ENCODE assay signal across 13 mouse cellular contexts in genomic region chr15:79361023-79361422, GRCm38 (mm10). TPM values are rescaled to one million over a fixed set of nuclear protein-coding genes. Genes with fewer than 3 reads are reported as not detected.
DNase-seq lines count a peak whose midpoint lies in the region; ATAC-seq lines count a peak whose summit lies in the region.
"Had no signal": no experiment of that assay in that cellular context is flagged by ENCODE, and none has a peak within 500 bp of the region (broad histone marks: within the 10 kb centered on the region; RNA-seq: fewer than 3 reads in every experiment).

No protein-coding gene starts in this region.

- H3K27ac ChIP-seq in forebrain, embryonic 10.5 days, result peak overlapping the region; percentile 37; the same call in 1 of the 2 replicates
- H3K27ac ChIP-seq in forebrain, embryonic 15.5 days (replicated peaks), result no peak overlapping the region
- peak overlapping the region; percentile 40 for H3K27ac ChIP-seq in hindbrain, embryonic 10.5 days
- H3K27ac ChIP-seq in hindbrain, embryonic 14.5 days, result no peak overlapping the region
- H3K27ac ChIP-seq in limb, embryonic 15.5 days, result 0 out of 2 replicates have a peak overlapping the region, but pooled peaks have one; percentile 43

- ATAC-seq in forebrain, embryonic 15.5 days (replicated peaks), result no peak
- no peak for ATAC-seq in hindbrain, embryonic 14.5 days (ENCODE audit: low FRiP score)
- no peak for ATAC-seq in limb, embryonic 15.5 days (ENCODE audit: insufficient number of reproducible peaks, low FRiP score, low TSS enrichment, low read depth)

- no peak overlapping the region for H3K4me2 ChIP-seq in forebrain, embryonic 15.5 days (replicated peaks)
- no peak overlapping the region for H3K4me2 ChIP-seq in hindbrain, embryonic 14.5 days (replicated peaks)
- H3K4me2 ChIP-seq in limb, embryonic 15.5 days, result no peak overlapping the region
- H3K4me2 ChIP-seq: midbrain, embryonic 11.5 days had no signal

- WGBS in forebrain, embryonic 10.5 days, result 69% methylated on average over 4 of the region's 4 CpGs
- WGBS in forebrain, embryonic 15.5 days, result 69% methylated on average over 4 of the region's 4 CpGs
- WGBS in hindbrain, embryonic 10.5 days, result 71% methylated on average over 4 of the region's 4 CpGs
- WGBS in hindbrain, embryonic 14.5 days, result 81% methylated on average over 4 of the region's 4 CpGs
- WGBS in limb, embryonic 15.5 days, result 71% methylated on average over 4 of the region's 4 CpGs

- H3K4me3 ChIP-seq in forebrain, embryonic 10.5 days, result no peak overlapping the region
- no peak overlapping the region for H3K4me3 ChIP-seq in forebrain, embryonic 15.5 days
- no peak overlapping the region for H3K4me3 ChIP-seq in hindbrain, embryonic 10.5 days
- no peak overlapping the region for H3K4me3 ChIP-seq in hindbrain, embryonic 14.5 days (replicated peaks; ENCODE audit: low read length)
- H3K4me3 ChIP-seq in limb, embryonic 15.5 days, result no peak overlapping the region

- no peaks in the 10 kb centered on the region for H3K9me3 ChIP-seq in forebrain, embryonic 10.5 days
- H3K9me3 ChIP-seq in forebrain, embryonic 15.5 days, result no peaks in the 10 kb centered on the region
- H3K9me3 ChIP-seq in hindbrain, embryonic 10.5 days, result no peaks in the 10 kb centered on the region
- no peaks in the 10 kb centered on the region for H3K9me3 ChIP-seq in hindbrain, embryonic 14.5 days (ENCODE audit: control insufficient read depth, low read length)
- no peaks in the 10 kb centered on the region for H3K9me3 ChIP-seq in limb, embryonic 15.5 days

- peaks cover 14% of the 10 kb centered on the region for H3K27me3 ChIP-seq in forebrain, embryonic 10.5 days (ENCODE audit: poor library complexity, severe bottlenecking)
- H3K27me3 ChIP-seq in forebrain, embryonic 15.5 days, result peaks cover 8% of the 10 kb centered on the region; the same call in 1 of the 2 replicates
- peaks cover 20% of the 10 kb centered on the region for H3K27me3 ChIP-seq in hindbrain, embryonic 10.5 days (ENCODE audit: insufficient read depth, poor library complexity, severe bottlenecking)
- H3K27me3 ChIP-seq in hindbrain, embryonic 14.5 days (ENCODE audit: control insufficient read depth, insufficient read depth, low read length), result peaks cover 6% of the 10 kb centered on the region
- H3K27me3 ChIP-seq in limb, embryonic 15.5 days, result no peaks in the 10 kb centered on the region

- H3K9ac ChIP-seq in forebrain, embryonic 15.5 days (replicated peaks), result no peak overlapping the region
- no peak overlapping the region for H3K9ac ChIP-seq in hindbrain, embryonic 14.5 days
- H3K9ac ChIP-seq in limb, embryonic 15.5 days, result no peak overlapping the region

- no peak for DNase-seq in forebrain, embryonic 10.5 days (ENCODE audit: extremely low spot score, low spot score)
- DNase-seq in hindbrain, embryonic 10.5 days (ENCODE audit: low spot score), result no peak
- DNase-seq in hindbrain, embryonic 14.5 days (ENCODE audit: low spot score), result no peak
- peak; percentile 35 for DNase-seq in 416B (ENCODE audit: low read depth)
- no peak for DNase-seq in cerebellum, postnatal 36 days
- DNase-seq in spleen, postnatal 14 days (ENCODE audit: low spot score in 2 of 2), result no peak
- DNase-seq: adrenal gland, adult 2 months; kidney, adult 18-20 months; layer of hippocampus, adult 9-11 months; right cerebral cortex, postnatal 14 days had no signal

- peaks cover 39% of the 10 kb centered on the region for H3K4me1 ChIP-seq in forebrain, embryonic 10.5 days
- H3K4me1 ChIP-seq in forebrain, embryonic 15.5 days, result peaks cover 18% of the 10 kb centered on the region
- H3K4me1 ChIP-seq in hindbrain, embryonic 10.5 days (replicated peaks), result peaks cover 53% of the 10 kb centered on the region
- H3K4me1 ChIP-seq in hindbrain, embryonic 14.5 days (replicated peaks; ENCODE audit: control insufficient read depth, insufficient read depth, low read length), result peaks cover 12% of the 10 kb centered on the region
- H3K4me1 ChIP-seq in limb, embryonic 15.5 days, result peaks cover 42% of the 10 kb centered on the region

- peaks cover 60% of the 10 kb centered on the region for H3K36me3 ChIP-seq in forebrain, embryonic 10.5 days (replicated peaks)
- peaks cover 27% of the 10 kb centered on the region; the same call in 1 of the 2 replicates for H3K36me3 ChIP-seq in forebrain, embryonic 15.5 days
- H3K36me3 ChIP-seq in hindbrain, embryonic 10.5 days, result peaks cover 59% of the 10 kb centered on the region
- H3K36me3 ChIP-seq in hindbrain, embryonic 14.5 days (replicated peaks; ENCODE audit: control insufficient read depth, insufficient read depth), result peaks cover 51% of the 10 kb centered on the region
- H3K36me3 ChIP-seq in limb, embryonic 15.5 days, result peaks cover 54% of the 10 kb centered on the region

RNA-seq across cellular contexts. Expression of gene Maff, which starts 14.6 kb away (rescaled TPM):
- polyA plus RNA-seq in forebrain, embryonic 10.5 days (2016; fragmentation: Nextera tagmentation; extraction: Ambion mirVana), result 1.5 and 1.6 TPM in 2 replicates
- 0.79 and 0.97 TPM in 2 replicates for polyA plus RNA-seq in forebrain, embryonic 15.5 days (2015; fragmentation: Nextera tagmentation; extraction: Ambion mirVana)
- 0.97 and 1.1 TPM in 2 replicates for polyA plus RNA-seq in hindbrain, embryonic 10.5 days (2016; fragmentation: Nextera tagmentation; extraction: Ambion mirVana)
- 1.1 TPM in 2 replicates for polyA plus RNA-seq in hindbrain, embryonic 14.5 days (2014; fragmentation: Nextera tagmentation; extraction: Ambion mirVana)
- polyA plus RNA-seq in limb, embryonic 15.5 days (2015; fragmentation: Nextera tagmentation; extraction: Ambion mirVana), result 4.2 and 4.7 TPM in 2 replicates

RNA-seq across cellular contexts. Expression of gene Pla2g6, which starts 32.8 kb away (rescaled TPM):
- polyA plus RNA-seq in forebrain, embryonic 10.5 days (2016; fragmentation: Nextera tagmentation; extraction: Ambion mirVana), result 20.9 and 22.8 TPM in 2 replicates
- polyA plus RNA-seq in forebrain, embryonic 15.5 days (2015; fragmentation: Nextera tagmentation; extraction: Ambion mirVana), result 25.8 and 29.5 TPM in 2 replicates
- polyA plus RNA-seq in hindbrain, embryonic 10.5 days (2016; fragmentation: Nextera tagmentation; extraction: Ambion mirVana), result 24.2 and 25.3 TPM in 2 replicates
- 21.2 and 22.9 TPM in 2 replicates for polyA plus RNA-seq in hindbrain, embryonic 14.5 days (2014; fragmentation: Nextera tagmentation; extraction: Ambion mirVana)
- 12.9 and 14.2 TPM in 2 replicates for polyA plus RNA-seq in limb, embryonic 15.5 days (2015; fragmentation: Nextera tagmentation; extraction: Ambion mirVana)

RNA-seq across cellular contexts. Expression of gene Tmem184b, which starts 42.3 kb away (rescaled TPM):
- 50.0 and 56.1 TPM in 2 replicates for polyA plus RNA-seq in forebrain, embryonic 10.5 days (2016; fragmentation: Nextera tagmentation; extraction: Ambion mirVana)
- polyA plus RNA-seq in forebrain, embryonic 15.5 days (2015; fragmentation: Nextera tagmentation; extraction: Ambion mirVana), result 37.5 and 40.8 TPM in 2 replicates
- polyA plus RNA-seq in hindbrain, embryonic 10.5 days (2016; fragmentation: Nextera tagmentation; extraction: Ambion mirVana), result 54.8 and 56.2 TPM in 2 replicates
- 39.9 and 40.0 TPM in 2 replicates for polyA plus RNA-seq in hindbrain, embryonic 14.5 days (2014; fragmentation: Nextera tagmentation; extraction: Ambion mirVana)
- 87.5 and 99.8 TPM in 2 replicates for polyA plus RNA-seq in limb, embryonic 15.5 days (2015; fragmentation: Nextera tagmentation; extraction: Ambion mirVana)

Comparison
In these comparisons a context has a peak if more than half of its experiments do, and no peak if none do; other contexts are left out.
1. H3K27ac ChIP-seq: peak in forebrain, embryonic 10.5 days (single experiment), hindbrain, embryonic 10.5 days (single experiment) and limb, embryonic 15.5 days (single experiment); none in forebrain, embryonic 15.5 days (single experiment) and hindbrain, embryonic 14.5 days (single experiment).